Mouse (Mus musculus): ENCODE measurements around the gene Srebf1. TPM values are rescaled to one million over a fixed set of nuclear protein-coding genes. Genes with fewer than 3 reads are reported as not detected.

Gene Srebf1
- total RNA-seq, 1 experiment from 2014 or later: 45.7 TPM

DNA sequence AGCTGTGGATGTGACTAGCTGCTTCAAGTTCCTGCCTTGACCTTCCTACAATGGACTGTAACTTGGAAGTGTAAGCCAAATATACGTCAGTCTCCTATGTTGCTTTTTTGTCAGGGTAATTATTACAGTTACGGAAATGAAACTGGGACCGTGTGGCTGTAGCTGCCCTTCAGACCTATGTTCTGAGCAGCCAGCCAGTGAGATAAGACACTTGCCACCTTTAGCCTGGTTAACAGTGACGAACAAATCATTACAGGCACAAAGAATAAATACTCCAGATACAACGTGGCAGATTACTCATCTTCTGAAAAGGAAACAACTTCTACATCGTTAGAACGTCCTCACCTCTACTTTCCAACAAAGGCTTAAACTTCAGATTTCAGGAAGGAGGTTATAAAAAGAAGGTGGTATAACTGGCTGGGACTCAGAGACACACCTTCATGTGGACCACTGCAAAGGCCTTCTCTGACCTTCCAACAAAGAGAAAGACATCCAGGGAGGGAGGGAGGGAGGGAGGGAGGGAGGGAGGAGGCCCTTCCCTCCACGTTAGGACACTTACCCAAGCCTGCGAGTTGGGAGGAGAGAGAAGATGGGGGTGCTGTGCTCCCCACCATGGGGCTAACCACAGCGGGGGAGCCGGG lies 22.2 kb upstream of the Srebf1 start:
- ATAC-seq (replicated peaks; ENCODE audit: insufficient number of reproducible peaks, low FRiP score, low TSS enrichment, poor library complexity, severe bottlenecking): no peak

DNA sequence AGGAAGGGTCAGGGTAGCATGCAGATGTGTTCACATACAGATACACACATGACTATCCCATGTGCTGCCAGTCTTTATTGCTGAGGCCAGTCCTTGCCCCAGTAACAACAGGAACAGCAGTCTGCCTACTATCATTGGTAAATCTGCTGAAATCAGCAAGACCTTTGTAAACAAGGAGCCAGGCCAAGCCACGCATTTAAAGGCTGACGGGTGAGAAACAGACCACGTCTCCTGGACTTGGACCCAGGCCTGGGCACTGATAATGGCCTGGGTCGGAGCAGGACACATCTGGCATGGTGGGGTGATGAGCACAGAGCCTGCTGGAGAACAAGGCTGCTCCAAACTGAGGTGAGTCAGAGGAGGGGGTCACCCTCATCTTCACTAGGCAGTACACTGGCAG lies 18.1 kb upstream of the Srebf1 start:
- ATAC-seq (replicated peaks; ENCODE audit: insufficient number of reproducible peaks, low FRiP score, low TSS enrichment, poor library complexity, severe bottlenecking): no peak

DNA sequence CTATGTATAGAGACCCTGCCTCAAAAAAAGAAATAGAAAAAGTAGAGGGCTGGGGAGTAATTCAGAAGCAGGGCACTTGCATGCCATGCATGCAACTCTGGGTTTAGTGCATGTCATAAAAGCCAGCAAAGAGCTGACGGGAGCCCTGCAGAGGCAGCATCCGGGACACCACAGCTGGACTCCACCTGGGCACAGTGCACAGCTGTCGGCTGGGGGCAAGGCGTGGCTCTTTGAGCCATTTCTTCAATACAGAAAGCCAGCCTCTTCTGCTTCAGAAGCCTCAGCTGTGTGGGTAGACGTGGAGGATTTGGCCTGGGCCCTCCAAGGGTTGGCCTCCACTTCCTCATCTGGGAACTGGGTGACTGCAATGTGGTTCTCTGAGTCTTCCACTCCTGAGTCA lies 13.0 kb upstream of the Srebf1 start:
- no peak for ATAC-seq (replicated peaks; ENCODE audit: insufficient number of reproducible peaks, low FRiP score, low TSS enrichment, poor library complexity, severe bottlenecking)

DNA sequence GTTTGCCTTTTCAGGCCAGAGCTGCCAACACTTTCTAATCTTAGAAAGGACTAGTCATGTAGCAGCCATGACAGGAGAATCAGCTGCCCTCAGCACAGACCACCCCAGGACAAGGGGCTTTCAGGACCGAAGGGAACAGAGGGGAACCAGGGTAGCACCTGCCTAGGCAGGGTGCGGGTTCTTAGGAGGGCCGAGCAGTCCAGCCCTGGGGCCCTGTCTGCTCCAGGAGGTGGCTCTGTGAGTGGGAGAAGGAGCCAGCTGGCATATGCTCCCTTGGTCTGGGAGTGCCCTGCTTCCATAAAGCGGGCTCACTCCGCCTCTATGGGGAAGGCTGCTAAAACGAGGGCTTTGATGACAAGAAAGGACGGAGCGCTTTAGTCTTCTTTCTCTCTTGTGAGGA lies 10.9 kb upstream of the Srebf1 start:
- no peak for ATAC-seq (replicated peaks; ENCODE audit: insufficient number of reproducible peaks, low FRiP score, low TSS enrichment, poor library complexity, severe bottlenecking)

DNA sequence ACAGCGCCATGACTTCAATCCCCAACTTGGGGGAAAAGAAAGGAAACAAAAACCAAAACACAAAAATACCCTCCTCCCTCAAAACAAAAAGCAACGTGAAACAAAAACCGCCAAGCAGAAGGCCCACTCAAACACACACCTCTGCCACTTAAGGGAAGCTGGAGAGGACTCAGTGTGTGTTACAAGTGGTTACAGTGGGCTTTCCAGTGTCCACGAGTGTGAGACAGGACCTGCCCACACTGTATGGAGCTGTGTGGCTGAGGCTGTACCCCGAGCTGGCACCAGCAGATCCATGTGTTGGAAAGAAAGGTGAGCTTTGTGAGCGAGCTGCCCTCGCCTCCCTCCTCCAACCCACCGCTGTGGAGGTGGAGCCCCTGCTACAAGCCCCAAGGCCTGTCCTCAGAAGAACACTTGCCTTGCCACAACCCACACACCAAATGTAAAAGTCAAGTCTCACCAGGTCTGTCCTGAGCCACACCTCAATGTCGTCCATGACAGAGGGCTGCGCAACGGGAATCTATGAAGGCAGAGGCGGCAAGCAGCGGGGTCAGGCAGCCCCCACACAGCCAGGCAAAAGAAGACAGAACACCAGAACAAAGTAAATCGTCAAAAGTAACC lies 10.2 kb upstream of the Srebf1 start:
- no peak for ATAC-seq (replicated peaks; ENCODE audit: insufficient number of reproducible peaks, low FRiP score, low TSS enrichment, poor library complexity, severe bottlenecking)

DNA sequence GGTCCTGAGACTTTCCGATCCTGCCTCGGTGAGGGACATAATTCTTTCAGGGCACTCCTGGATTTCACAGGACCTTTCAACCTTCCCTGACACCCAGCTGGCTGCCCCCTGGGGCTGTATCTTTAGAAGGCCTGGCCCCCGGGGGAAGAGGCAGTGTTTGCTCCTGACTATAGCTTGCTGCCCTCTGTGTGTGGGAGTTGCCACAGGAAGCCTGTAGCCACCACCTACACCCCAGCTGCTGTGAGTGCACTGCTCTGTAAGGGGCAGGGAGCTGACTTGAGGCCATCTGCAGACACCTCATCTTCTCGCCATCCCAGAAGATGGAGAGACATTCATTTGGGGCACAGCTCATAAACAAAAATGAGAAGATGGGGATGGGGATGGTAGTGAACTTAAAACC lies 9.6 kb upstream of the Srebf1 start:
- no peak for ATAC-seq (replicated peaks; ENCODE audit: insufficient number of reproducible peaks, low FRiP score, low TSS enrichment, poor library complexity, severe bottlenecking)

DNA sequence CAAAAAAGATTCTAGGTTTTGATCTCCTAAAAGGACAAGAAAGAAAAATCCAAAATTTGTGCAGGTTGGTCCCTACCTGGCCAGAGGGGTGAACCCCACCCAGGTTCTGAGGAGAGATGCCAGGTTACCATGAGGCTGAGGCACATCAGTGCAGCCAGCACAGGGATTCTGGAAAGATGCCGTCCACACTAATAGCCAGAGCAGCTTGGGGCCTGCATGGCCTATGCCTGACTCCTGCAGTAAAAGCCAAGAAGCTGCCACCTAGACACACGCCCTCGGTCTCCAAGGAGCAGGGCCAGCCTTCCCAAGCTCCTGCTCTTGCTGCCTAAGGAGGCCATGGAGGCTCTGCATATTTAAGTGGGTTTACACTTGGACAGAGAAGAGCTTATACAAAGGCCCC lies 8.9 kb upstream of the Srebf1 start:
- no peak for ATAC-seq (replicated peaks; ENCODE audit: insufficient number of reproducible peaks, low FRiP score, low TSS enrichment, poor library complexity, severe bottlenecking)

DNA sequence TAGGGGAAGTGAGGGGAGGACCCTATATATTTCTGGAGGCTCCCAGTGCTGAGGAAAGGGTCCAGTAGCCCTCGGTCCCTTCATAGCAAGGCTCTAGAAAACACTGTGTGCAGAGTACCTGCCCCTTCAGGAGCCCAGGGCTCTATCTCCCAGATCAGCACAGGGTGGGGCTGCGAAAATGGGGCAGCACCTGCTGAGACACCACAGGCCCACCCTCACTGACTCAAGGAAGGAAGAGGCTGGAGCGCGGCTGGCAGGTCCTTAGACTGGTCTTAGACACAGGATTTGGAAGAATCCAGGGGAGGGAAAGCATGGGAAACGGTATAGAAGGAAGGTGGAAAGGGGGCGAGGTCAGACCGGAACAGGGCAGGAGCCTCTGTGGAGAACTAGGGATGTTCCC lies 8.1 kb upstream of the Srebf1 start:
- ATAC-seq (replicated peaks; ENCODE audit: insufficient number of reproducible peaks, low FRiP score, low TSS enrichment, poor library complexity, severe bottlenecking): no peak

DNA sequence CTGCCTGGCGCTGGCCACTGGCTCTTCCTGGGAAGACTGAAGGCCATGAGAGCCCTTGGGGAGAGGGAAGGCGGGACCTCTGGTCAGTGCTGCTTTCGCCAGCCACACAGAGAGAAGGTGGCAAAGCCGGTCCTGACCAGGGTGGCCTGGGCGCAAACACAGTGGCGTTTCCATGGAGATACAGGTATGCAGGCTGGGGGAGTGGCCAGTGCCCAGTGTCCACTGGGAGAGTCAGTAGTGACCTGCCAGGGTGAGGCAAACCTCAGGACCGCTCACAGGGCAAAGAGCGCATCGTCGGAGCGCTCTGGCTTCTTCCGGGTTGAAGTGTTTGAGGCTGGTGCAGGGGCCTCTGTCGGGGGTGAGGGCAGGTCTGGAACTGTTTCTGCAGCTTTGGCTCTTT lies 7.4 kb upstream of the Srebf1 start:
- ATAC-seq (replicated peaks; ENCODE audit: insufficient number of reproducible peaks, low FRiP score, low TSS enrichment, poor library complexity, severe bottlenecking): no peak

DNA sequence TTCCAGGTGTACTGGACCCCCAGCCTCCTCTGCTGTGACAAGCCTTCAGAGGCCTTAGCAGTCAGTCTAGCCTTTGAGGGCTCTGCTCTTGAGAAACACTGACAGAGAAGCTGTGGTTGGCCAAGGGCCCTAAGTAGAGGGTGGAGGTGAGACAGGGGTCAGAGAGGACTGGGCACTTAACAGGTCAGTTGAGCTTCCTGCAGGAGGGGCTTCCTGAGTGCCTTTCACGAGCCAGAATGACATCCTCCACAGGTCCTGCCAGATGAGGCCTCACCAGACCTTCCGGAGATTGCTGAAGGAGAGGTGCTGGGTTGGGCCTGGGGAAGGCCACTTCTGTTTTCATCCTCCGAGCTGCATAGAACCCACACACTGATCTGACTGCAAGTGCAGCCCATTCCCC lies 6.1 kb upstream of the Srebf1 start:
- ATAC-seq (replicated peaks; ENCODE audit: insufficient number of reproducible peaks, low FRiP score, low TSS enrichment, poor library complexity, severe bottlenecking): no peak

DNA sequence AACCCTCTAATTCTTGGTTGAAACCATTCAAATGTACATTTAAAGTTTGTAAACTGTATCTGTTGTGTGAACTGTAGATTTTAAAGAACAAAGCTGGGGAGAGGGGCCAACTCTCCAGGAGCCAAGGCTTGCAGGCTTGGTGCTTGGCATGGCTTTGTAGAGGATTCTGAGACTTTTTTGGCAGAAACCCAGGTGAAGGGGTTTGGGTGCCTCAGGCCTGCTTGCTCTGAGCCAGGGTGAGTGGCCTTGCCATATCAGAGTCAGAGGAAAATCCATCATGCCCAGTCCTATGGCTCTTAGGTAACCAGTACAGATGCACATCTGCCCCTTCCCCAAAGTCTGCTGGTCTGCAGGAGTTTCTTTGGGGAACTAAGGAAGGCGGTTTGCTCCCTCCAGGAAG lies 3.5 kb upstream of the Srebf1 start:
- ATAC-seq (replicated peaks; ENCODE audit: insufficient number of reproducible peaks, low FRiP score, low TSS enrichment, poor library complexity, severe bottlenecking): no peak

DNA sequence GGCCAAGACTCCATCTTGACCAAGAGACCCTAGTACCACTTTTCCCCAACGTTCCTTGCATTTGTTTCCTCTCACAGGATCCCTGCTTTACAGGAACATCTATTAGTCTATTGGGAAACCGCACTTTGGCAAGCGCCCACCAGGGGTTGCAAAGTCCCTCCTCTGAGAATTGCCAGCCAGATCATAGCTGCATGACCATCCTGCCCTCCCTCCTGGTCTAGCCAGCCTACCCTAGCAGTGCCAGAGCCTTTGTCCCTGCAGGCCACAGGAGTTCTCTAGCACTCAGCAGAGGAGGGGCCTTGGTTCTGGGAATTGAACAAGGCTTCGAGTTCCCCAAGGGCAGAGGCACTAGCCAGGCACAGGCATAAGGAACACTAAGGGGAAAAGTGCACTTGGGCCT lies 2.3 kb upstream of the Srebf1 start:
- no peak for ATAC-seq (replicated peaks; ENCODE audit: insufficient number of reproducible peaks, low FRiP score, low TSS enrichment, poor library complexity, severe bottlenecking)

DNA sequence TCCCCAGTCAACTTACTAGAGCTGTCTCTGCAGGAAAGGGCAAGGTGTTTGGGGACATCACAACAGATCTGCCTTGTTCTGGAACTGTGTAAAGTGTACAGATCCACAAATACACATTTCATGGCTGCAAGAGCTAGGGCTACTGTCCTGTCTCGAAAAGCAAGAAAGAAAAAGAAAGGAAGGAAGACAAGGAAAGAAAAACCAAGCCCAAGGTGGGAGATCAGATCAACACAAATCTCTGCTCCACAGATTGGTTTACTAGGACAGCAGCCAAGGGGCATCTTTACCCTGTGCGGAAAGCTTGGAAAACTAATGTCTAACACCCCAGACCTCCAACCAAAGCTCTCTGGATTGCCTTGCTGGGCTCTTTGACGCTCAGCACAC lies 304 bp downstream of the Srebf1 start:
- no peak for ATAC-seq (replicated peaks; ENCODE audit: insufficient number of reproducible peaks, low FRiP score, low TSS enrichment, poor library complexity, severe bottlenecking)

DNA sequence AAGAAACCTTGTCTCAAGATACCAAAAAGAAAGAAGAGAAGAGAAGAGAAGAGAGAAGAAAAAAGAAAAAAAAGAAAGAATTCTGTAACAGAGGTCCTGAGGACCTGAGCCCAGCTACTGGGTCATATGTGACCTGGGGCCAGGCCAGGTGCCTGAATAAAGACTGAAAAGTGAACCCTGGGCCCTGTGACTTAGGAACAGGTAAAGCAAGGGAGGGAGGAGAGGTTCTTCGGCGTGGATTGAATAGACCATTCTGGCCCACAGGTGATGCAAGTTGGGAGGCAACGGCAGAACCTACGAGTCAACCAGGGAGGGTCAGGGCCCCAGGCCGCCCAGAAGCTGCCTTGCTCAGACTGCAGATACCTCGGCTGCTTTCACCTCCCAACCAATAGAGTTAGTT lies 956 bp downstream of the Srebf1 start:
- ATAC-seq (replicated peaks; ENCODE audit: insufficient number of reproducible peaks, low FRiP score, low TSS enrichment, poor library complexity, severe bottlenecking): no peak

DNA sequence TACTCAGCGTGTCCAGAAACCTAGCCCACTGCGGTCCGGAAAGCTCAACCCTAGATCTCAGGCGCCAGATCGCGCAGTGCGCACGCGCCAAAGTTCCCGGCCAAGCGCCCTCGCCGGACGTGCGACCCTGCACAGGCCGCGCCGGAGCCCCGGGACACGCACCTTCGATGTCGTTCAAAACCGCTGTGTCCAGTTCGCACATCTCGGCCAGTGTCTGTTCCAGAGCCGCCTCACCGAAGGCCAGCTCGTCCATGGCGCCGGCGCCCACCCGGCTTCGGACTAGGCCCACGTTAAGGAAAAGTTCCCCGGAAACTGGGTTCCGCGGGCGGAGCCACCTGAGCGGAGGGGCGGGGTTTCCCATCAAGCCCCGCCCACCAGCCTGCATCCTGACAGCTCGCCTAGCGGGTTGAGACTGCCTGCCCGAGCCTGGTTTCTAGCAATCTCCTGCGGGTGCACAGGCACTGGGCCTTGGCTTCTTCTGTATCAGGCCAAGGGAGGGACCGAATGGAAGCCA lies 2.0 kb downstream of the Srebf1 start:
- ATAC-seq (replicated peaks; ENCODE audit: insufficient number of reproducible peaks, low FRiP score, low TSS enrichment, poor library complexity, severe bottlenecking): peak; percentile 75

DNA sequence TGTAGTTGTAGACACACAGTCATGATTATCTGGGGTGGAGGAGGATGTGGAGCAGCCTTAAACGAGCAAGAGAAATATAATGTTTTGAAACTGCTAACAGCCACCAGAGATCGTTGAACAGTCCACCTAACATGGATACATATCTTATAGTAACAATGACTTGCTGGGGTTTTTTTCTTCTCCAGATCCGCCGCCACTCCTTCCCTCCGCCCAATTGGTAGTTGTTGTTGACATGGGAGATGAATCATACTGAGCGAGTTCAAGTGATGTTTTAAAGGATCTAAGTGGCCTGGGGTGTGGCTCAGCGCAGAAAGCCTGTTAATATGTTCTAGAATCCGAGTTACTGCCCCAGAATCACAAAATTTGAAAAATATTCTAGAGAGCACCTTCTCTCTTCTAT lies 2.8 kb downstream of the Srebf1 start:
- no peak for ATAC-seq (replicated peaks; ENCODE audit: insufficient number of reproducible peaks, low FRiP score, low TSS enrichment, poor library complexity, severe bottlenecking)

DNA sequence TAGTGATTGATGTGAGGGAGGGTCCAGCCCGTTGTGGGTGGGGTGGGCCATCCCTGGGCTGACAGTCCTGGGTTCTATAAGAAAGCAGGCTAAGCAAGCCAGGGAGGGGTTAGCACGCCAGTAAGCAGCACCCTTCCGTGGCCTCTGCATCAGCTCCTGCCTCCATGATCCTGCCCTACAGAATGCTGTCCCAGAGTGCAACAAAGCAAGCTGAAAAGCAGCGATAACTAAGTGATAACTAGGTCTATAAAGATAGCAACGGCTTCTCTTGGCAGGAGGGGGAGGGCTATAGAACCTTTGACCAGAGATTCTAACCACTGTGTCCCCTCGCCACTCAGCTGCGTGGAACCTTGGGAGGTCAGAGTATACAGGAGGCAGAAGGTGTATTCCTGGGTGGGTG lies 4.9 kb downstream of the Srebf1 start:
- no peak for ATAC-seq (replicated peaks; ENCODE audit: insufficient number of reproducible peaks, low FRiP score, low TSS enrichment, poor library complexity, severe bottlenecking)

DNA sequence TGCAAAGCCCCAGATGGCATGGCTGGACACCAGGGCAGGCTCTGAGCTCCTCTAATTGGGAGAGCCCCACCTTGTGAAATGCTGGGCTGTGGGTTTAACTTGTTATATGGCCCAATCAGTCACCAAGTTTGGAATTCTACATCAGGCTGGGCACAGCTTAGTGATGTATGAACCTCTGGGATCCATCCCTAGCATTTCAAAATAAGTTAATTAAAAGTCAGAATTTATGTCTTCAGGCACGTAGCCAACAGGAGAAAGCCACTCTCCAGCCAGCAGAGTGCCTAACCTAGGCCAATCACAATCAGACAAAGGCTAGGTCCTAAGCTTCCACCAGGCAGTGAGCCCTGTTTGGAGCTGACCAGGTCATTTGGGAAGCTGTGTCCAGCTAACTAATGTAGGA lies 5.7 kb downstream of the Srebf1 start:
- no peak for ATAC-seq (replicated peaks; ENCODE audit: insufficient number of reproducible peaks, low FRiP score, low TSS enrichment, poor library complexity, severe bottlenecking)

DNA sequence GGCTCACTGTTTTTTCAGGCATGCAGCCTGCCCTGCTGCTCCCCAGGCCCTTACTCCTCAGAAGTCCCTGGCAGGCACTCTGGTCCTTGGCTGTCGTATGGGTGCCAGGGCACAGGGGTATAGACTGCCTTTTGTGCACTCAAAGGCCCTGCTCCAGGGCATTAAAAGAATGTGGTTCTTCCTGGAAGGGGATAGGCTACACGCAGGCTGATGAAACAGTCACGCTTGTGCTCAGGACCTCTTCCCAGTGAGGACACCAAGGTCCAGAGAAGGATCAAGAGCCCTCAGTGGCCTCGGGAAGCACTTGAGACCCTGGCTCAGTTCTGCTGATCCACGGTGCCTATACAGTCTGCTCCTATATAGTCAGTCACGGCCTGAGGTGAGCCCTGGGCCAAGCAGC lies 9.1 kb downstream of the Srebf1 start:
- no peak for ATAC-seq (replicated peaks; ENCODE audit: insufficient number of reproducible peaks, low FRiP score, low TSS enrichment, poor library complexity, severe bottlenecking)

DNA sequence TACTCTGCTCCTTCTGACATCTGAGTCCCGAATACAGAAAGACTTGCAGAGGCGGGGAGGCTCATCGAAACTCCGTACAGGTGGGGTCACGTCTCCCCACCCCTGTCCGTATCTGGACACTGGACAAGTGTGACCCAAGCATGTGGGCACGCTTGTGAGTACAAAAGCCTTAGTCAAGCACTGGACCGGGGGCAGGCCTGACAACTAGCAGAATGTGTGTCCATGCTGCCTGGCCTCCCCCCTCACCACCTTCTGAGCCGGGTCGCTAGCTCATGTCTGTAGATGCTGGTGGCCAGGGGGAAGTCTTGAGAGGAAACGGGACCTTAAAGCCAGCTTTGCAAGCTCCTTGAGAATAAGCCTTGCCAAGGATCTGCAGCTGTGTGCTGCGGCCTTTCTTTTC lies 10.6 kb downstream of the Srebf1 start:
- no peak for ATAC-seq (replicated peaks; ENCODE audit: insufficient number of reproducible peaks, low FRiP score, low TSS enrichment, poor library complexity, severe bottlenecking)

DNA sequence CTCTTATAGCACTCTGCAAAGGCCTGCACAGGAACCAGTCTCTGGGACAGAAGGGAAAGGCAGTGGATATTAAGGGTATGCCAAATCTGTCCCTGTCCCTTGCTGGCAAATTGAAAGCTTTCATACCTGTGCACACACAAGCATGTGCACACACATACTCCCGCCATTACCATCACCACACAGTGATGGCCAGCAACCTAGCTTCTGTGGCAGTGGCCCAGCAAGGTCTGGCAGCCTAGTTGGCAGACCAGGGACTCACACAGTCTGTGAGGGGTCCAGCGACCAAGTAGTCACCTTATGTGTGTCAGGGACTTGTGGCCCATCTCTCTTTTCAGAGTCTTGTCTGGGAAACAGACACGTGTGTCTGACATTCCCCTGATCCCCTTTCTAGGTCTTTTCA lies 11.2 kb downstream of the Srebf1 start:
- ATAC-seq (replicated peaks; ENCODE audit: insufficient number of reproducible peaks, low FRiP score, low TSS enrichment, poor library complexity, severe bottlenecking): no peak

Measured in monocyte, adult 5-6 weeks (primary cell).